Mouse (Mus musculus): ENCODE results near the gene Lbx1. TPM values are rescaled to one million over a fixed set of nuclear protein-coding genes. Genes with fewer than 3 reads are reported as not detected.

Gene Lbx1
- polyA plus RNA-seq, 1 experiment from 2014 or later: 0.05 TPM

GRCm38 (mm10) chr19:45231383-45232035 is 4.1 kb downstream of the Lbx1 start:
- Histone ChIP-seq H3K4me1 (peaks cover 46% of the 10 kb centered on the region), H3K27me3 (ENCODE audit: low read depth, poor library complexity, severe bottlenecking) (peaks cover 100% of the 10 kb centered on the region), H3K36me3 (no peaks in the 10 kb centered on the region), H3K9me3 (replicated peaks) (no peaks in the 10 kb centered on the region), H3K4me3 (peak overlapping the region; percentile 42), H3K27ac (replicated peaks) (no peak overlapping the region)
- WGBS: under 1% methylated on average over 44 of the region's 44 CpGs
- DNase-seq (ENCODE audit: low spot score): peak; percentile 65

DNA sequence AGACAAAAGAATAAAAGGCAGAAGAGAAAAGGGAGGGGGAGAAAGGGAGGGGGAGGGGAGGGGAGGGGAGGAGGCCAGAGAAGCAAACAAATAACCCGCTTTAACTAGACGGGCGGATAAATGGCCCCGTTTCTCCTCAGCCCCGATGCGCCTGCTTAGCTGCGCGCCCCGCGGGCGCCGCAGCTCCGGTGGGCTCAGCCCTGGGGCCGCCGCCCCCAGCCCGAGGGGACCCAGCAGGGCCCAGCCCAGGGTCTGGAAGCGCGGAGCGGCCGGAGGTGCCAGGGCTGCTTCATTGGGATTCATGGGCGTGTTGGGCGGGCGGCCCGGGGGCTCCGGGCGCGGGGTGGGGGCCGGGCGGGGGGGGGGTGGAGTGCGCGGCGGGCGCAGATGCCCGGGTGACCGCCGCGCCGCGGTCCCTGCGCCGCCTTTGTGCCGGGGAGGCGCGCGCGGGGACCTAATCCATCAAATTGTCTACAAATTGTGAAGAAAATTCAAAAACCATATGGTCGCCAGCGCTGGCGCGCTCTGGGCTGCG is 4.7 kb downstream of the Lbx1 start:
- Histone ChIP-seq H3K27me3 (ENCODE audit: low read depth, poor library complexity, severe bottlenecking) (peaks cover 100% of the 10 kb centered on the region), H3K27ac (replicated peaks) (no peak overlapping the region), H3K36me3 (no peaks in the 10 kb centered on the region), H3K4me3 (peak overlapping the region; percentile 42), H3K4me1 (peaks cover 40% of the 10 kb centered on the region), H3K9me3 (replicated peaks) (no peaks in the 10 kb centered on the region)
- no peak for DNase-seq (ENCODE audit: low spot score)
- WGBS: 2% methylated on average over 42 of the region's 51 CpGs

DNA sequence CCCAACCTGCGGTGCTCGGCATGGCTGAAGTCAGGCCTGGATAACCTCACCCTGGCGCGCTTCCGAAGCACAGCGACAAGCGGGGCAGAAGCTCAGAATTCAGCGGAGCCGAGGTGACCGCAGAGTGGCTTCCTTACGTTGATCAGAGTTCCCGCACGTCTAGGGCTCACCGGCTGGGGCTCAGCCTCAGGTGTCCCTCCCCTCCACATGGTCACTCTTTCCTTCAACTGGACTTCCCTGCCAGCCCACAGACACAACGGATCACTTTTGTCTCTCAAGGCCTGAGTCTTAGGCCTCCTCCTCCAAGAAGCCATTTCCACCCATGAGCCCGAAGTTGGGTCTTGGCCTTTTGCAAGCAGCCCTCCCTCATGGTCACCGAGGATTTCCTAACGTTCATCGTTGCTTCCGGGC is 5.4 kb downstream of the Lbx1 start:
- Histone ChIP-seq H3K4me3 (no peak overlapping the region), H3K27ac (replicated peaks) (no peak overlapping the region), H3K27me3 (ENCODE audit: low read depth, poor library complexity, severe bottlenecking) (peaks cover 100% of the 10 kb centered on the region), H3K36me3 (no peaks in the 10 kb centered on the region), H3K9me3 (replicated peaks) (no peaks in the 10 kb centered on the region), H3K4me1 (peaks cover 33% of the 10 kb centered on the region)
- under 1% methylated on average over 20 of the region's 20 CpGs for WGBS
- no peak for DNase-seq (ENCODE audit: low spot score)

GRCm38 (mm10) chr19:45229378-45230135 is 6.1 kb downstream of the Lbx1 start:
- no peaks in the 10 kb centered on the region for H3K36me3 ChIP-seq
- DNase-seq (ENCODE audit: low spot score): peak; percentile 57
- H3K27me3 ChIP-seq (ENCODE audit: low read depth, poor library complexity, severe bottlenecking): peaks cover 100% of the 10 kb centered on the region
- H3K27ac ChIP-seq (replicated peaks): no peak overlapping the region
- WGBS: under 1% methylated on average over 33 of the region's 33 CpGs
- H3K4me1 ChIP-seq: peaks cover 27% of the 10 kb centered on the region
- no peaks in the 10 kb centered on the region for H3K9me3 ChIP-seq (replicated peaks)
- no peak overlapping the region for H3K4me3 ChIP-seq

DNA sequence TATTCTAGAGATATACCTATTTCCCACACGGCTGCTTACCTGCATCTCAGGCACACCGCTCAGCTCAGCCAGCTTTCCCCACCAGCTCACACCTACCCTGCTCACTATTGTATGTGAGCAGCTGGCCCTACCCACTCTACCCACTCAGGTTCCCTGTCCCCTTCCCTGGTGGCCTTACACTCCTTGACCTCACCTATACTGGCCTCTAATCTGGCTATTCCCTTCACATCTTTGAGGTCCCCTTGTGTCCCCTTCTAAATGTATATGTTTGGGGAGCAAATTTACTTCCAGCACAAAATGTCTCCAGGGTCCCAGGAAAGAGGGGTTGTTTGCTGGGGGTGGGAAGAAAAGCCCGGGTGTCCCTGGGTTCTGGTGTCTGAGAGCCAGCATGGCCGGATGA is 6.8 kb downstream of the Lbx1 start:
- 8% methylated on average over 4 of the region's 4 CpGs for WGBS
- Histone ChIP-seq H3K9me3 (replicated peaks) (no peaks in the 10 kb centered on the region), H3K36me3 (no peaks in the 10 kb centered on the region), H3K27ac (replicated peaks) (no peak overlapping the region), H3K27me3 (ENCODE audit: low read depth, poor library complexity, severe bottlenecking) (peaks cover 100% of the 10 kb centered on the region), H3K4me1 (peaks cover 30% of the 10 kb centered on the region), H3K4me3 (no peak overlapping the region)
- DNase-seq (ENCODE audit: low spot score): peak; percentile 28

GRCm38 (mm10) chr19:45228097-45228496 is 7.5 kb downstream of the Lbx1 start:
- Histone ChIP-seq H3K36me3 (no peaks in the 10 kb centered on the region), H3K4me3 (no peak overlapping the region), H3K27ac (replicated peaks) (no peak overlapping the region), H3K9me3 (replicated peaks) (no peaks in the 10 kb centered on the region), H3K27me3 (ENCODE audit: low read depth, poor library complexity, severe bottlenecking) (peaks cover 100% of the 10 kb centered on the region), H3K4me1 (peaks cover 28% of the 10 kb centered on the region)
- 9% methylated on average over 11 of the region's 12 CpGs for WGBS
- no peak for DNase-seq (ENCODE audit: low spot score)

- Histone ChIP-seq H3K4me1 (peaks cover 28% of the 10 kb centered on the region), H3K4me3 (no peak overlapping the region), H3K27ac (replicated peaks) (no peak overlapping the region), H3K36me3 (no peaks in the 10 kb centered on the region), H3K27me3 (ENCODE audit: low read depth, poor library complexity, severe bottlenecking) (peaks cover 100% of the 10 kb centered on the region), H3K9me3 (replicated peaks) (no peaks in the 10 kb centered on the region)
- DNase-seq (ENCODE audit: low spot score): no peak
- WGBS: 11% methylated on average over 1 of the region's 1 CpGs
Measured at GRCm38 (mm10) chr19:45227671-45228070, 7.9 kb downstream of the Lbx1 start.

GRCm38 (mm10) chr19:45227049-45227448 is 8.6 kb downstream of the Lbx1 start:
- Histone ChIP-seq H3K36me3 (no peaks in the 10 kb centered on the region), H3K27me3 (ENCODE audit: low read depth, poor library complexity, severe bottlenecking) (peaks cover 100% of the 10 kb centered on the region), H3K4me3 (no peak overlapping the region), H3K27ac (replicated peaks) (no peak overlapping the region), H3K4me1 (peaks cover 28% of the 10 kb centered on the region), H3K9me3 (replicated peaks) (no peaks in the 10 kb centered on the region)
- WGBS: 1% methylated on average over 3 of the region's 3 CpGs
- DNase-seq (ENCODE audit: low spot score): peak; percentile 27

DNA sequence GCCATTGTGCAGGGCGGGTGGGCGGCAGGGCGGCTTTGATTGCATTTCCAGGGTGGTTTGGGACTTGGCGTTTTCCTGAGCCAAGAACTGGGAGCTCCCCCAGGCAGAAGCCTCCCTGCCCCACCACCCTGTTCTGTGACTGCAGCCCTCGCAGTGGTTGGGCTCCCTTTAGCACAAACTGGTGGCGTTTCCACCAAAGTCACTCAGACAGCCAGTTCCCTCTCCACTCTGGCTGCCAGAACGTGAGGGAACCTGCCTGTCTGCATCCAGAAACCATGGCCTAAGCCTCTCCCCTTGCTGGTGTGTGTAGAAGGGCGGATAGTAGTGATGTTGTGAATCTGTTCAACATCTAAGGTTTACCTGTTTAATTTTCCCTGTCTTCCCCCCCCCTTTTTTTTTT is 9.4 kb downstream of the Lbx1 start:
- DNase-seq (ENCODE audit: low spot score): peak; percentile 43
- H3K27ac ChIP-seq (replicated peaks): no peak overlapping the region
- under 1% methylated on average over 8 of the region's 8 CpGs for WGBS

GRCm38 (mm10) chr19:45225130-45225529 is 10.5 kb downstream of the Lbx1 start:
- H3K27me3 ChIP-seq (ENCODE audit: low read depth, poor library complexity, severe bottlenecking): peaks cover 100% of the 10 kb centered on the region
- DNase-seq (ENCODE audit: low spot score): peak; percentile 41
- H3K4me3 ChIP-seq: no peak overlapping the region
- peaks cover 20% of the 10 kb centered on the region for H3K4me1 ChIP-seq
- no peak overlapping the region for H3K27ac ChIP-seq (replicated peaks)
- no peaks in the 10 kb centered on the region for H3K9me3 ChIP-seq (replicated peaks)
- H3K36me3 ChIP-seq: no peaks in the 10 kb centered on the region
- 3% methylated on average over 12 of the region's 12 CpGs for WGBS

More for the DNA sequence above, 9.4 kb downstream of the Lbx1 start:
- Histone ChIP-seq H3K4me3 (no peak overlapping the region), H3K36me3 (no peaks in the 10 kb centered on the region), H3K4me1 (peaks cover 23% of the 10 kb centered on the region), H3K9me3 (replicated peaks) (no peaks in the 10 kb centered on the region), H3K27me3 (ENCODE audit: low read depth, poor library complexity, severe bottlenecking) (peaks cover 100% of the 10 kb centered on the region)

GRCm38 (mm10) chr19:45224286-45224559 is 11.4 kb downstream of the Lbx1 start:
- Histone ChIP-seq H3K4me1 (peaks cover 18% of the 10 kb centered on the region), H3K4me3 (no peak overlapping the region), H3K27me3 (ENCODE audit: low read depth, poor library complexity, severe bottlenecking) (peaks cover 99% of the 10 kb centered on the region), H3K36me3 (no peaks in the 10 kb centered on the region), H3K9me3 (replicated peaks) (no peaks in the 10 kb centered on the region), H3K27ac (replicated peaks) (no peak overlapping the region)
- no peak for DNase-seq (ENCODE audit: low spot score)
- 0% methylated on average over 6 of the region's 6 CpGs for WGBS

DNA sequence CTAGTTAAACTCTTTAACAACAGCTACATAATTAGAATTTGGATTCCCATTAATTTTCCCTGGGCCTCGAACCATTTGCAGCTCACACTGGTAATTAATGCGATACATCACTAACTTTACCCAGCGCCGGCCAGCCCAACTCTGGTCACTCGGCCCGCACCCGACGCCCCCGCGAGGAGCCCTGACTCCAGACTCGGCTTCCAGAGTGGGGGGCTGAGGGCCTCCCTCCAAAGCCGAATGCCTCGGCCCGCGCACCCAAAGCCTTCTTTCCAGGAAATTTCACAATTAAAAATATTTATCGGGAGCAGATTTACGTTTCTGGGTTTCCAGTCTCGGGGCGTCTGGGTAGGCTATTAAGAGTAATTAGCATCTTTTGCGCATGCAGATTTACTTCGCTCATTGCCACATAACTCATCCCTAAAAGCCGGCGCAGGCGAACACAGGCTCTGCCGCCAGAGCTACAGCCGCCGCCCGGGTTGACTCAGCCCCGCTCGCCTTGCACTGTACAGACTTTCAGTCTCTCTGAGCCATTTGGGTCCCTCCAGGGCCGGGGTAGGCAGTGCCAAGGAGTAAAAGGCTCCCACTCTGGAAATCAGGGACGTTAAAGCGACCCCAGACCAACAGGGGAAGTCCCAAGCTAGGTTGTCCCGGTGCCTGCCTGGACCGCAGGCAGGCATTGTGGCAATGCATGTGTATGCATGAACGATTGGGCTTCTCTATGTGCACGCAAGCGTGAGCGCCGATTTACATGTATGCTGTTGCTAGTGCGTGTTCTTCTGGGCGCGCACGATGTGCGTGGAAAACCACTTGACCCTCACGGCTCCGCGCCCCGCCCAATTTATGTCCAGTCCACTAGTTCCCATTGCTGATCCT is 12.0 kb downstream of the Lbx1 start:
- no peak overlapping the region for H3K27ac ChIP-seq (replicated peaks)
- H3K4me1 ChIP-seq: peaks cover 17% of the 10 kb centered on the region
- 2% methylated on average over 49 of the region's 49 CpGs for WGBS
- peaks cover 99% of the 10 kb centered on the region for H3K27me3 ChIP-seq (ENCODE audit: low read depth, poor library complexity, severe bottlenecking)
- H3K9me3 ChIP-seq (replicated peaks): no peaks in the 10 kb centered on the region
- H3K36me3 ChIP-seq: no peaks in the 10 kb centered on the region
- H3K4me3 ChIP-seq: no peak overlapping the region
- peak; percentile 62 for DNase-seq (ENCODE audit: low spot score)
